Mouse (Mus musculus) frontal cortex, postnatal 10 days (tissue): ENCODE measurements around the gene Vcan.
A peak's percentile ranks its signal among the peaks of the same experiment; 100 is the strongest.

ENCODE experiments used
- DNase-seq, 2 experiments: peaks; one replicate each; pipeline ENCODE4 v3.0.0; 2022; ENCODE audit warnings: low spot score in 2 of 2, mixed read lengths in 1 of 2

Gene Vcan

GRCm38 (mm10) chr13:89726492-89726891 is 15.8 kb downstream of the Vcan start:
- no peak for DNase-seq

- no peak for DNase-seq
These were observed 21.8 kb downstream of the Vcan start for GRCm38 (mm10) chr13:89720497-89720896.

GRCm38 (mm10) chr13:89709497-89710201 is 32.7 kb downstream of the Vcan start:
- DNase-seq: no peak

- no peak for DNase-seq
These were observed 34.0 kb downstream of the Vcan start for GRCm38 (mm10) chr13:89708151-89708927.

GRCm38 (mm10) chr13:89702395-89702794 is 39.9 kb downstream of the Vcan start:
- no peak for DNase-seq

GRCm38 (mm10) chr13:89699998-89700555 is 42.2 kb downstream of the Vcan start:
- no peak for DNase-seq

GRCm38 (mm10) chr13:89692597-89692996 is 49.7 kb downstream of the Vcan start:
- no peak for DNase-seq

GRCm38 (mm10) chr13:89683490-89683889 is 58.8 kb downstream of the Vcan start:
- no peak for DNase-seq

GRCm38 (mm10) chr13:89682254-89682653 is 60.1 kb downstream of the Vcan start:
- DNase-seq: no peak

- no peak for DNase-seq
These were observed 62.6 kb downstream of the Vcan start for GRCm38 (mm10) chr13:89679756-89680155.

GRCm38 (mm10) chr13:89670505-89670904 is 71.8 kb downstream of the Vcan start:
- DNase-seq: no peak

- DNase-seq: no peak
These were observed 73.1 kb downstream of the Vcan start for GRCm38 (mm10) chr13:89668981-89669880.

- no peak for DNase-seq
These were observed 74.2 kb downstream of the Vcan start for GRCm38 (mm10) chr13:89668069-89668468.

- no peak for DNase-seq
These were observed 80.6 kb downstream of the Vcan start for GRCm38 (mm10) chr13:89661688-89662087.

- DNase-seq: no peak
These were observed 85.3 kb downstream of the Vcan start for GRCm38 (mm10) chr13:89657046-89657445.

GRCm38 (mm10) chr13:89653279-89653678 is 89.0 kb downstream of the Vcan start:
- no peak for DNase-seq

- DNase-seq: no peak
These were observed 89.5 kb downstream of the Vcan start for GRCm38 (mm10) chr13:89652773-89653172.

GRCm38 (mm10) chr13:89645589-89645988 is 96.7 kb downstream of the Vcan start:
- DNase-seq: no peak

GRCm38 (mm10) chr13:89637012-89637411 is 105.3 kb downstream of the Vcan start:
- DNase-seq: no peak

GRCm38 (mm10) chr13:89634137-89634683 is 108.1 kb downstream of the Vcan start:
- peak in 1 of 2 experiments; percentile 9 for DNase-seq

- DNase-seq: no peak
These were observed 123.2 kb downstream of the Vcan start for GRCm38 (mm10) chr13:89619064-89619463.
